Mouse (Mus musculus): Measurements from ENCODE around the gene Hoga1. TPM values are rescaled to one million over a fixed set of nuclear protein-coding genes. Genes with fewer than 3 reads are reported as not detected.
A peak's percentile ranks its signal among the peaks of the same experiment; 100 is the strongest.
"Not testable (repeated sequence)": the region's sequence is repeated elsewhere in the genome, so short reads cannot be mapped to it uniquely, and the experiment has no call there.

Hoga1 gene
- polyA plus RNA-seq, 1 experiment: 10.8 TPM

GRCm38 (mm10) chr19:42079006-42079405 lies 33.6 kb downstream of the Hoga1 start:
- no peak overlapping the region for H3K4me3 ChIP-seq (ENCODE audit: control insufficient read depth, low read depth, low read length)
- no peak for TF ChIP-seq CTCF (IDR thresholded peaks at IDR 0.05; ENCODE audit: control insufficient read depth, insufficient read depth, insufficient replicate concordance, low read depth, low read length)
- TF ChIP-seq POLR2A (IDR thresholded peaks at IDR 0.05; ENCODE audit: control insufficient read depth, low read depth, low read length): no peak
- H3K27me3 ChIP-seq (ENCODE audit: control insufficient read depth, insufficient read depth, low read length): no peaks in the 10 kb centered on the region
- H3K36me3 ChIP-seq (ENCODE audit: control insufficient read depth, insufficient read depth, low read length): no peaks in the 10 kb centered on the region; the same call in 1 of the 2 replicates
- no peaks in the 10 kb centered on the region for H3K4me1 ChIP-seq (ENCODE audit: control insufficient read depth, insufficient read depth, low read length)
- no peak overlapping the region for H3K27ac ChIP-seq (ENCODE audit: control insufficient read depth, insufficient read depth, low read depth, low read length)

- H3K36me3 ChIP-seq (ENCODE audit: control insufficient read depth, insufficient read depth, low read length): no peaks in the 10 kb centered on the region; the same call in 1 of the 2 replicates
- TF ChIP-seq CTCF (IDR thresholded peaks at IDR 0.05; ENCODE audit: control insufficient read depth, insufficient read depth, insufficient replicate concordance, low read depth, low read length): no peak
- no peak for TF ChIP-seq POLR2A (IDR thresholded peaks at IDR 0.05; ENCODE audit: control insufficient read depth, low read depth, low read length)
- no peaks in the 10 kb centered on the region for H3K27me3 ChIP-seq (ENCODE audit: control insufficient read depth, insufficient read depth, low read length)
- no peak overlapping the region for H3K27ac ChIP-seq (ENCODE audit: control insufficient read depth, insufficient read depth, low read depth, low read length)
- H3K4me3 ChIP-seq (ENCODE audit: control insufficient read depth, low read depth, low read length): no peak overlapping the region
- H3K4me1 ChIP-seq (ENCODE audit: control insufficient read depth, insufficient read depth, low read length): no peaks in the 10 kb centered on the region
Observed at GRCm38 (mm10) chr19:42079950-42080349, 34.5 kb downstream of the Hoga1 start.

GRCm38 (mm10) chr19:42080469-42080868 lies 35.1 kb downstream of the Hoga1 start:
- no peak overlapping the region for H3K4me3 ChIP-seq (ENCODE audit: control insufficient read depth, low read depth, low read length)
- TF ChIP-seq POLR2A (IDR thresholded peaks at IDR 0.05; ENCODE audit: control insufficient read depth, low read depth, low read length): no peak
- TF ChIP-seq CTCF (IDR thresholded peaks at IDR 0.05; ENCODE audit: control insufficient read depth, insufficient read depth, insufficient replicate concordance, low read depth, low read length): no peak
- no peaks in the 10 kb centered on the region for H3K4me1 ChIP-seq (ENCODE audit: control insufficient read depth, insufficient read depth, low read length)
- no peak overlapping the region for H3K27ac ChIP-seq (ENCODE audit: control insufficient read depth, insufficient read depth, low read depth, low read length)
- H3K27me3 ChIP-seq (ENCODE audit: control insufficient read depth, insufficient read depth, low read length): no peaks in the 10 kb centered on the region
- no peaks in the 10 kb centered on the region; the same call in 1 of the 2 replicates for H3K36me3 ChIP-seq (ENCODE audit: control insufficient read depth, insufficient read depth, low read length)

- H3K4me1 ChIP-seq (ENCODE audit: control insufficient read depth, insufficient read depth, low read length); H3K27me3 ChIP-seq (ENCODE audit: control insufficient read depth, insufficient read depth, low read length); H3K27ac ChIP-seq (ENCODE audit: control insufficient read depth, insufficient read depth, low read depth, low read length); H3K36me3 ChIP-seq (ENCODE audit: control insufficient read depth, insufficient read depth, low read length); H3K4me3 ChIP-seq (ENCODE audit: control insufficient read depth, low read depth, low read length): not testable (repeated sequence)
Observed at GRCm38 (mm10) chr19:42081613-42082012, 36.2 kb downstream of the Hoga1 start.

GRCm38 (mm10) chr19:42085690-42086089 lies 40.3 kb downstream of the Hoga1 start:
- no peaks in the 10 kb centered on the region for H3K36me3 ChIP-seq (ENCODE audit: control insufficient read depth, insufficient read depth, low read length)
- peaks cover 4% of the 10 kb centered on the region; the same call in 1 of the 2 replicates for H3K4me1 ChIP-seq (ENCODE audit: control insufficient read depth, insufficient read depth, low read length)
- peak overlapping the region; percentile 83 for H3K4me3 ChIP-seq (ENCODE audit: control insufficient read depth, low read depth, low read length)
- TF ChIP-seq POLR2A (IDR thresholded peaks at IDR 0.05; ENCODE audit: control insufficient read depth, low read depth, low read length) (no peak), CTCF (IDR thresholded peaks at IDR 0.05; ENCODE audit: control insufficient read depth, insufficient read depth, insufficient replicate concordance, low read depth, low read length) (no peak)
- H3K27ac ChIP-seq (ENCODE audit: control insufficient read depth, insufficient read depth, low read depth, low read length): peak overlapping the region; percentile 88
- H3K27me3 ChIP-seq (ENCODE audit: control insufficient read depth, insufficient read depth, low read length): no peaks in the 10 kb centered on the region

- peak within 1 kb of the TSS; percentile 83 for H3K4me3 ChIP-seq (ENCODE audit: control insufficient read depth, low read depth, low read length)
- TF ChIP-seq CTCF (IDR thresholded peaks at IDR 0.05; ENCODE audit: control insufficient read depth, insufficient read depth, insufficient replicate concordance, low read depth, low read length) (no peak), POLR2A (IDR thresholded peaks at IDR 0.05; ENCODE audit: control insufficient read depth, low read depth, low read length) (peak; percentile 99)
- H3K27me3 ChIP-seq (ENCODE audit: control insufficient read depth, insufficient read depth, low read length): no peaks in the 10 kb centered on the region
- no peaks in the 10 kb centered on the region for H3K36me3 ChIP-seq (ENCODE audit: control insufficient read depth, insufficient read depth, low read length)
- H3K27ac ChIP-seq (ENCODE audit: control insufficient read depth, insufficient read depth, low read depth, low read length): peak within 1 kb of the TSS; percentile 88
- H3K4me1 ChIP-seq (ENCODE audit: control insufficient read depth, insufficient read depth, low read length): peaks cover 4% of the 10 kb centered on the region; the same call in 1 of the 2 replicates
Observed at GRCm38 (mm10) chr19:42086166-42086565, 40.8 kb downstream of the Hoga1 start, which contains the start of gene Morn4. Gene Morn4 (minus strand): TSS chr19:42086357.

GRCm38 (mm10) chr19:42089103-42089747 lies 43.8 kb downstream of the Hoga1 start:
- Histone ChIP-seq H3K4me3 (ENCODE audit: control insufficient read depth, low read depth, low read length) (peak overlapping the region; percentile 53), H3K27me3 (ENCODE audit: control insufficient read depth, insufficient read depth, low read length) (no peaks in the 10 kb centered on the region), H3K27ac (ENCODE audit: control insufficient read depth, insufficient read depth, low read depth, low read length) (peak overlapping the region; percentile 91), H3K36me3 (ENCODE audit: control insufficient read depth, insufficient read depth, low read length) (no peaks in the 10 kb centered on the region), H3K4me1 (ENCODE audit: control insufficient read depth, insufficient read depth, low read length) (peaks cover 4% of the 10 kb centered on the region)
- TF ChIP-seq CTCF (IDR thresholded peaks at IDR 0.05; ENCODE audit: control insufficient read depth, insufficient read depth, insufficient replicate concordance, low read depth, low read length) (no peak), POLR2A (IDR thresholded peaks at IDR 0.05; ENCODE audit: control insufficient read depth, low read depth, low read length) (peak; percentile 51; the same call in 1 of the 2 replicates)

Measured in testis, adult 2 months (tissue).